Mouse (Mus musculus) ES-Bruce4 (cell line): ENCODE results near the gene Sipa1l2.

Experiments
- CTCF ChIP-seq: IDR thresholded peaks from one replicate; pipeline ENCODE4 v1.8.1; 2011; ENCODE audit warnings: low read depth, low read length
- EP300 ChIP-seq: IDR thresholded peaks from 2 replicates; pipeline ENCODE4 v1.6.1; 2011; ENCODE audit warnings: low read depth, low read length; ENCODE audit not compliant: insufficient read depth
- POLR2A ChIP-seq: IDR thresholded peaks from one replicate; pipeline ENCODE4 v1.8.1; 2011; ENCODE audit warnings: low read length; ENCODE audit not compliant: insufficient read depth

DNA sequence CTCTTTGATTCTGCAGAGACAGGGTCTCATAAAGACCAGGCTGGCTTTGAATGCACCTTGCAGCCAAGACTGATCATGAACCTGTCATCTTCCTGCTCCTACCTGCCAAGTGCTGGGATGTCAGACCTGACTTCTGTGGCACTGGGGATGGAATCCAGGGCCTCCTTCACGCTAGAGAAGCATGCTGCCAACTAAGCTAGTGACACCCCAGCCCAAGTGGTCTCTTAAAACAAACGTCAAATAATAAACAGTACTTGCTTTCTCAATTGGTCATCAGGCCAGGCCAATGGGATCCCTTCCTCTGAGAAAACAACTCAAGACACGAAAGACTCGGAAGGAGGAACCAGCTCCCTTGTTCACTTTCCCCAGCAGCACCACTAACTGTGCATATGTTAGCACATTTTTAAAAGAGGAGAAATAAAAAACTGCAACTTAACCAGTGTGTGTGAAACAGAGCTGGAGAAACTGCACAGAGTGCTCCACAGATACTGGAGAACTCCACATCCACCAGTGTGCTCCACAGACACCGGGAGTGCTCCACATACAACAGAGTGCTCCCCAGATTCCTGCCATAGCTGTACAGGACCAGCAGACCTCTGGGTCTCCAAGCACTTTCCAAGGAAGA lies 56.3 kb downstream of the Sipa1l2 start:
- no peak for TF ChIP-seq POLR2A
- no peak for TF ChIP-seq EP300
- no peak for TF ChIP-seq CTCF
